In the genomic region with DNA sequence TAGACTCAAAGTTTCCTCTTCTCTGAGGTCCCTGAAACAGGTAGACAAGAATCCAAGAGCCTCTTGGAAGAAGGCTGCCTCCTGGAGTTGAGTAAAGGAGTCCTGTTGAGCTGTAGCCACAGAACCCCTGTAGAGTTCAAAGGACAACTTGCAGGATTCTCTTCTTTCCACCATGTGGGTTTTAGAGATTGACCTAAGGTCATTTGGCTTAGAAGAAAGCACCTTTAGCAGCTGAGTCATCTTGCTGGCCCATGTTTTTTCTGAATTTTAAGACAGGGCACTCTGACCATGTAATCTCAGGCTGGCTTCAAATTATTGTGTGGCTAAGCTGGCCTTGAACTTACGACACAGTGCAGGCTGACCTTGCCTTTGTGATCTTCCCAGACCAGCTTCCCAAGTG, we compare ENCODE assay signal across 16 mouse cellular contexts.
"Had no signal": no experiment of that assay in that cellular context is flagged by ENCODE, and none has a peak within 500 bp of the region (broad histone marks: within the 10 kb centered on the region; RNA-seq: fewer than 3 reads in every experiment).

No protein-coding gene starts in this region.

- H3K9ac ChIP-seq: liver, embryonic 13.5 days; liver, postnatal 0 days; lung, embryonic 15.5 days; midbrain, embryonic 15.5 days; neural tube, embryonic 13.5 days had no signal

- H3K27ac ChIP-seq: limb, embryonic 10.5 days; liver, embryonic 13.5 days; lung, embryonic 15.5 days; macrophage; midbrain, embryonic 15.5 days; neural tube, embryonic 13.5 days had no signal

- ATAC-seq: intestine, embryonic 16.5 days; liver, postnatal 0 days; midbrain, embryonic 15.5 days had no signal

- H3K4me3 ChIP-seq: limb, embryonic 10.5 days; liver, embryonic 13.5 days; lung, embryonic 15.5 days; megakaryocyte, embryonic 14.5 days; midbrain, embryonic 15.5 days; neural tube, embryonic 13.5 days had no signal

- H3K9me3 ChIP-seq: limb, embryonic 10.5 days; liver, embryonic 13.5 days; lung, embryonic 15.5 days; megakaryocyte, embryonic 14.5 days; midbrain, embryonic 15.5 days; neural tube, embryonic 13.5 days had no signal

- H3K4me1 ChIP-seq: midbrain, embryonic 15.5 days had no signal

- H3K27me3 ChIP-seq: liver, embryonic 13.5 days; lung, embryonic 15.5 days; midbrain, embryonic 15.5 days; neural tube, embryonic 13.5 days had no signal

- DNase-seq: liver, embryonic 13.5 days; liver, postnatal 0 days; lung, postnatal 14 days; retina, postnatal 1 day; right cerebral cortex, postnatal 4 days; spleen, adult 18-20 months; thymus, adult 18-20 months; thymus, postnatal 14 days had no signal

- H3K36me3 ChIP-seq: liver, embryonic 13.5 days; lung, embryonic 15.5 days; midbrain, embryonic 15.5 days had no signal

- H3K4me2 ChIP-seq: liver, embryonic 13.5 days; lung, embryonic 15.5 days; midbrain, embryonic 11.5 days; midbrain, embryonic 15.5 days; neural tube, embryonic 13.5 days had no signal
